Mouse (Mus musculus) T-helper 2 cell (primary cell): ENCODE measurements around the gene Ccdc81.

Experiments
- in situ Hi-C: fragments of 300-600 bp; cut with MboI, MseI; formaldehyde crosslinking; loops from one replicate; pipeline ENCODE4 v1.15.1; 2025; ENCODE audit warnings: high pct_unique_total_duplicates

Gene Ccdc81

GRCm38 (mm10) chr7:89903442-89904343 is at the start of gene Ccdc81:
Gene Ccdc81 (minus strand): TSS chr7:89903629.
- in situ Hi-C loops = no loop called here

- in situ Hi-C loops = no loop called here
These were observed 46.0 kb upstream of the Ccdc81 start for GRCm38 (mm10) chr7:89949403-89949802.

GRCm38 (mm10) chr7:89948026-89948425 is 44.6 kb upstream of the Ccdc81 start:
- in situ Hi-C loops = no loop called here

- in situ Hi-C loops = no loop called here
These were observed 37.4 kb upstream of the Ccdc81 start, which contains the start of gene Hikeshi for GRCm38 (mm10) chr7:89940571-89941463. Gene Hikeshi (minus strand): TSS chr7:89941204.

- in situ Hi-C loops = no loop called here
These were observed 36.3 kb upstream of the Ccdc81 start for GRCm38 (mm10) chr7:89939497-89940353.

GRCm38 (mm10) chr7:89923441-89924180 is 20.2 kb upstream of the Ccdc81 start:
- in situ Hi-C loops = no loop called here

GRCm38 (mm10) chr7:89917776-89918175 is 14.3 kb upstream of the Ccdc81 start:
- in situ Hi-C loops = no loop called here

GRCm38 (mm10) chr7:89916711-89917110 is 13.3 kb upstream of the Ccdc81 start:
- in situ Hi-C loops = no loop called here

- in situ Hi-C loops = no loop called here
These were observed 10.2 kb upstream of the Ccdc81 start for GRCm38 (mm10) chr7:89913432-89914158.

- in situ Hi-C loops = no loop called here
These were observed 8.9 kb upstream of the Ccdc81 start for GRCm38 (mm10) chr7:89912356-89912755.

GRCm38 (mm10) chr7:89909711-89910110 is 6.3 kb upstream of the Ccdc81 start:
- in situ Hi-C loops = no loop called here

GRCm38 (mm10) chr7:89908899-89909621 is 5.6 kb upstream of the Ccdc81 start:
- in situ Hi-C loops = no loop called here

GRCm38 (mm10) chr7:89908421-89908820 is 5.0 kb upstream of the Ccdc81 start:
- in situ Hi-C loops = no loop called here

GRCm38 (mm10) chr7:89907950-89908349 is 4.5 kb upstream of the Ccdc81 start:
- in situ Hi-C loops = no loop called here

- in situ Hi-C loops = no loop called here
These were observed 422 bp downstream of the Ccdc81 start for GRCm38 (mm10) chr7:89903007-89903406.

- in situ Hi-C loops = no loop called here
These were observed 11.6 kb downstream of the Ccdc81 start for GRCm38 (mm10) chr7:89891856-89892255.

GRCm38 (mm10) chr7:89891412-89891811 is 12.0 kb downstream of the Ccdc81 start:
- in situ Hi-C loops = no loop called here

GRCm38 (mm10) chr7:89884551-89884950 is 18.9 kb downstream of the Ccdc81 start:
- in situ Hi-C loops = no loop called here

GRCm38 (mm10) chr7:89879686-89880085 is 23.7 kb downstream of the Ccdc81 start:
- in situ Hi-C loops = no loop called here
